Mouse (Mus musculus) ES-E14 (cell line): Measurements from ENCODE around the gene Crat.

Experiments
- CHD2 ChIP-seq: IDR thresholded peaks from 2 replicates; pipeline ENCODE4 v1.6.1; 2014; ENCODE audit warnings: mild to moderate bottlenecking, low read depth, low read length, inconsistent platforms
- HCFC1 ChIP-seq: IDR thresholded peaks from 2 replicates; pipeline ENCODE4 v1.6.1; 2012; ENCODE audit warnings: low read length, inconsistent platforms, borderline replicate concordance; ENCODE audit not compliant: insufficient read depth
- ZNF384 ChIP-seq: IDR thresholded peaks from 2 replicates; pipeline ENCODE4 v1.6.1; 2012; ENCODE audit warnings: low read depth, low read length, inconsistent platforms

- no peak for TF ChIP-seq HCFC1
- no peak for TF ChIP-seq CHD2
- TF ChIP-seq ZNF384, result no peak
Measured at GRCm38 (mm10) chr2:30384814-30385213, 30.8 kb downstream of the Crat start.
